In genomic region chr5:120181384-120181783, GRCm38 (mm10) we compare ENCODE assay signal across 16 mouse cellular contexts.
DNase-seq lines count a peak whose midpoint lies in the region; TF ChIP-seq lines count a peak whose summit lies in the region.
"Had no signal": no experiment of that assay in that cellular context is flagged by ENCODE, and none has a peak within 500 bp of the region (broad histone marks: within the 10 kb centered on the region; RNA-seq: fewer than 3 reads in every experiment).

No protein-coding gene starts in this region.

- 91% methylated on average over 4 of the region's 4 CpGs for WGBS in liver, adult 2 months

- H3K79me2 ChIP-seq in liver, adult 2 months (ENCODE audit: control insufficient read depth, insufficient read depth, low read length), result no peaks in the 10 kb centered on the region

- peak; percentile 40 for DNase-seq in gastrocnemius, adult 18-20 months (ENCODE audit: low spot score)
- no peak for DNase-seq in gastrocnemius, adult 8-10 months (ENCODE audit: low spot score in 2 of 2)
- DNase-seq in liver, adult 2 months (ENCODE audit: extremely low read depth, low read depth, low spot score), result peak; percentile 54
- DNase-seq in liver, result no peak
- DNase-seq in adrenal gland, postnatal 14 days, result peak; percentile 57
- DNase-seq in heart, postnatal 14 days, result peak; percentile 42 to 63
- no peak for DNase-seq in frontal cortex, postnatal 36 days (ENCODE audit: low spot score in 2 of 2)
- DNase-seq in frontal cortex, postnatal 14 days (ENCODE audit: low spot score in 2 of 2), result no peak
- DNase-seq: cerebellum, adult 2 months; gastrocnemius, postnatal 10 days; liver, embryonic 13.5 days; lung, embryonic 14.5 days; lung, postnatal 4 days; retina, postnatal 1 day had no signal

- no peak overlapping the region for H3K9ac ChIP-seq in liver, adult 2 months (ENCODE audit: low read depth, low read length)
- H3K9ac ChIP-seq: heart, embryonic 13.5 days; liver, embryonic 13.5 days; lung, embryonic 14.5 days; stomach, embryonic 15.5 days had no signal

- no peaks in the 10 kb centered on the region for H3K36me3 ChIP-seq in liver, adult 2 months (ENCODE audit: control insufficient read depth, insufficient read depth, low read length)
- H3K36me3 ChIP-seq: stomach, embryonic 15.5 days had no signal

- no peaks in the 10 kb centered on the region for H3K4me1 ChIP-seq in liver, adult 2 months (ENCODE audit: control insufficient read depth, insufficient read depth, low read length)
- H3K4me1 ChIP-seq: heart, embryonic 13.5 days; liver, embryonic 13.5 days; stomach, embryonic 15.5 days had no signal

- H3K4me3 ChIP-seq in liver, adult 2 months (ENCODE audit: insufficient read depth, low read depth, low read length), result no peak overlapping the region
- H3K4me3 ChIP-seq: heart, embryonic 13.5 days; liver, embryonic 13.5 days; stomach, embryonic 15.5 days had no signal

- H3K27me3 ChIP-seq in liver, adult 2 months (ENCODE audit: control insufficient read depth, insufficient read depth, low read length), result no peaks in the 10 kb centered on the region
- H3K27me3 ChIP-seq: heart, embryonic 13.5 days; liver, embryonic 13.5 days; stomach, embryonic 15.5 days had no signal

- intact Hi-C loops in heart, postnatal 14 days (cut with DNase I), result no loop called here

- no peak overlapping the region for H3K27ac ChIP-seq in liver, adult 2 months (replicated peaks; ENCODE audit: insufficient read depth, low read depth, low read length)
- H3K27ac ChIP-seq: heart, embryonic 13.5 days; liver, embryonic 13.5 days; stomach, embryonic 15.5 days had no signal

- no peak for TF ChIP-seq CTCF in liver, adult 2 months (IDR thresholded peaks at IDR 0.05; ENCODE audit: low read depth, low read length)

- TF ChIP-seq POLR2A in liver, adult 2 months (IDR thresholded peaks at IDR 0.05; ENCODE audit: extremely low read depth, insufficient read depth, low read length), result no peak

Comparison
In these comparisons a context has a peak if more than half of its experiments do, and no peak if none do; other contexts are left out.
1. DNase-seq: peak in gastrocnemius, adult 18-20 months (single experiment), liver, adult 2 months (single experiment), adrenal gland, postnatal 14 days (single experiment) and heart, postnatal 14 days (2 of 2); none in gastrocnemius, adult 8-10 months (0 of 2), liver (single experiment), frontal cortex, postnatal 36 days (0 of 2) and frontal cortex, postnatal 14 days (0 of 2).